Mouse (Mus musculus) forebrain, embryonic 16.5 days (tissue): ENCODE results near the gene Pkn2. TPM values are rescaled to one million over a fixed set of nuclear protein-coding genes. Genes with fewer than 3 reads are reported as not detected.
A peak's percentile ranks its signal among the peaks of the same experiment; 100 is the strongest.

Experiments used
- ATAC-seq: fragments of 200-750 bp; cut with Nextera tagmentation; 2 replicates; pipeline ENCODE4 v1.8.0; 2017; ENCODE audit warnings: mild to moderate bottlenecking, moderate library complexity
- H3K27ac ChIP-seq: fragments of 300-500 bp; sonication (generic); 2 replicates; pipeline ENCODE4 v1.5.1; 2014; ENCODE audit warnings: low read length, control low read depth
- H3K27me3 ChIP-seq: fragments of 300-500 bp; sonication (generic); replicated peaks from 2 replicates; pipeline ENCODE4 v1.6.1; 2014; ENCODE audit warnings: low read length; ENCODE audit not compliant: control insufficient read depth, insufficient read depth
- H3K36me3 ChIP-seq: fragments of 300-500 bp; sonication (generic); 2 replicates; pipeline ENCODE4 v1.6.1; 2014; ENCODE audit not compliant: control insufficient read depth, insufficient read depth
- H3K4me1 ChIP-seq: fragments of 300-500 bp; sonication (generic); replicated peaks from 2 replicates; pipeline ENCODE4 v1.6.1; 2014; ENCODE audit warnings: low read length; ENCODE audit not compliant: control insufficient read depth, insufficient read depth
- H3K4me2 ChIP-seq: fragments of 300-500 bp; sonication (generic); 2 replicates; pipeline ENCODE4 v1.6.1; 2014; ENCODE audit warnings: mild to moderate bottlenecking, low read length, control low read depth
- H3K4me3 ChIP-seq: fragments of 300-500 bp; sonication (generic); replicated peaks from 2 replicates; pipeline ENCODE4 v1.5.1; 2014; ENCODE audit warnings: mild to moderate bottlenecking, low read length, control low read depth
- H3K9ac ChIP-seq: fragments of 300-500 bp; sonication (generic); replicated peaks from 2 replicates; pipeline ENCODE4 v1.6.1; 2014; ENCODE audit warnings: low read depth, low read length, control low read depth
- H3K9me3 ChIP-seq: fragments of 300-500 bp; sonication (generic); 2 replicates; pipeline ENCODE4 v1.6.1; 2016; ENCODE audit warnings: low read length; ENCODE audit not compliant: control insufficient read depth
- WGBS: fragments of 180-500 bp; shearing (Covaris S2); extraction: QIAGEN DNeasy Blood & Tissue Kit; methylation state at CpG from one replicate; pipeline ENCODE4 v1.1.7; 2014; 5-methylcytosine and 5-hydroxymethylcytosine counted together
- polyA plus RNA-seq: library from polyadenylated mRNA; unstranded; fragments of >200 nt; fragmentation: Nextera tagmentation; extraction: Ambion mirVana; gene quantifications from 2 replicates; pipeline ENCODE4 v1.2.1, GENCODE M21; 2015

Gene Pkn2
- polyA plus RNA-seq, 1 experiment from 2014 or later = 25.0 TPM

DNA sequence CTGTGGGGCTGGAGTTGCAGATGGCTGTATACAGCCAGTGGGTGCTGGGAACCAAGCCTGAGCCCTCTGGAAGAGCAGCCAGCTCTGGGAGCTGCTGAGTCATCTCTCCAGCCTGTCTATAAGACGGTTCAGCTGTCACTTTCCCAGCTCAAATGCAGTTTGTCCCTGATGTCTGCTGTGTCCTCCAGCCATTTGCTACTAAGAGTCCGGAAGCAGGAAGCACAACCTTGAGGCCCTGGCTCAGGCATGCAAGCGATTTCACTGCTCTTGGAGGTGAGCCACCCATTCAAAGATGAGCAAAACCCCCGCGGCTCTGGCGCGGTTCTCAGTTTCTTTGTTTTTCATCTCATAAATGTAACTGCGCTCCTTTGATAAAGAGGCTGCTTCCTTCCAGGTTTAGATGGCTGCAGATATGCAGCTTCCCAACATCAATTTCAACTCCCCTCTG is 17.2 kb upstream of the Pkn2 start:
- H3K27me3 ChIP-seq = no peaks in the 10 kb centered on the region
- no peak for ATAC-seq
- no peak overlapping the region for H3K4me3 ChIP-seq
- no peak overlapping the region for H3K27ac ChIP-seq
- H3K9me3 ChIP-seq = no peaks in the 10 kb centered on the region
- no peaks in the 10 kb centered on the region for H3K4me1 ChIP-seq
- no peaks in the 10 kb centered on the region for H3K36me3 ChIP-seq
- no peak overlapping the region for H3K4me2 ChIP-seq
- H3K9ac ChIP-seq = no peak overlapping the region
- 83% methylated on average over 8 of the region's 8 CpGs for WGBS

DNA sequence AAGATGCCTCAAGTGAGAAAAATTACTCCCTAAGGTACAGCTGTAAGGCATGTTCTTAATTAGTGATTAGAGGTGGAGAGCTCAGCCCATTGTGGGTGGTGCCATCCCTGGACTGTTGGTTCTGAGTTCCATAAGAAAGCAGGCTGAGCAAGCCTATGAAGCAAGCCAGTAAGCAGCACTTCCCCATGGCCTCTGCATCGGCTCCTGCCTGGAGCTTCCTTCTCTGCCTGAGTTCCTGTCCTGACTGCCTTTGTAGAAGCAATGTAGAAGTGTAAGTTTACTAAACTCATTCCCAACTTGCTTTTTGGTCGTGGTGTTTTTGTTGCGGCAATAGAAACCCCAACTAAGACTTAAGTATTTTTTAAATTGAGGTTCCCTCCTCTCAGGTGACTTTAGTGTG is 8.6 kb upstream of the Pkn2 start:
- no peaks in the 10 kb centered on the region for H3K27me3 ChIP-seq
- 90% methylated on average over 3 of the region's 3 CpGs for WGBS
- no peak overlapping the region for H3K4me2 ChIP-seq
- H3K4me1 ChIP-seq = no peaks in the 10 kb centered on the region
- ATAC-seq = no peak
- no peaks in the 10 kb centered on the region for H3K9me3 ChIP-seq
- H3K27ac ChIP-seq = no peak overlapping the region
- H3K36me3 ChIP-seq = no peaks in the 10 kb centered on the region
- H3K4me3 ChIP-seq = no peak overlapping the region
- no peak overlapping the region for H3K9ac ChIP-seq

DNA sequence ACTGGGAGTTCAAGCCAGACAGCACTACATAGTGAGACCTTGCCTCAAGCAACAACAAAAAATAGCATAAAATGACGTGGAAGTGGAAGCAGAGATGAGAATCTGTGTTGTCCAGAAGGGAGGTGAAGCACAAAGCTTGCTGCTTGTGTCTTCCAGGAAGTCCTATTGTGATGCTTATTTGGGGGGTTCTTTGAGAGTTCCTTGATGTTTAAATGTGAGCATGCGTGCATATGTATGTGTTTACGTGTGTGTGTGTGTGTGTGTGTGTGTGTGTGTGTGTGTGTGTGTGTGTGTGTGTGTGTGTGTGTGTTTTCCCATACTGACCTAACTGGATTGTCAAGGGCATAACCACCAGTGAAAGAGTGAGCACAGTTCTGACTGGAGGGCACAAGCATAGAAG is 5.2 kb upstream of the Pkn2 start:
- 76% methylated on average over 3 of the region's 3 CpGs for WGBS
- H3K9me3 ChIP-seq = no peaks in the 10 kb centered on the region
- no peak overlapping the region for H3K4me2 ChIP-seq
- no peak for ATAC-seq
- H3K4me1 ChIP-seq = peaks cover 5% of the 10 kb centered on the region; the same call in 1 of the 2 replicates
- H3K4me3 ChIP-seq = no peak overlapping the region
- no peak overlapping the region for H3K9ac ChIP-seq
- no peaks in the 10 kb centered on the region for H3K36me3 ChIP-seq
- no peaks in the 10 kb centered on the region for H3K27me3 ChIP-seq
- no peak overlapping the region for H3K27ac ChIP-seq

DNA sequence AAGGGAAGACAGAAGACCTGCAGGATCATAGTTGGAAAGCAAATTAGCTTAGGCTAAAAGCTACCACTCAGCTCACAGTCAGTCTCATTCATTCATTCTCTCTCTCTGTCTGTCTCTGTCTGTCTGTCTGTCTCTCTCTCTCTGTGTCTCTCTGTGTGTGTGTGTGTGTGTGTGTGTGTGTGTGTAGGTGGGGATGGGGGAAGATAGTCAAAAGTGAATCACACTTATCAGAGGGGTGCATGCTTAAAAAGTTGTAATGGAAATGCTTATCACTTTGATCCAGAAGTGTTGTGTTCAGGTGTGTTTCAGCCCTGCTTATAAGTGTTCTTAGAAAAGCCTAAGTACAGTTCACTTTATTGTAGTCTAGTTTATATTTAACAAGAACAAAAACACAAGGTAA is 2.8 kb upstream of the Pkn2 start:
- no peaks in the 10 kb centered on the region for H3K36me3 ChIP-seq
- no peak overlapping the region for H3K4me2 ChIP-seq
- no peak overlapping the region for H3K9ac ChIP-seq
- H3K27ac ChIP-seq = no peak overlapping the region
- H3K9me3 ChIP-seq = no peaks in the 10 kb centered on the region
- H3K27me3 ChIP-seq = no peaks in the 10 kb centered on the region
- no peak for ATAC-seq
- peaks cover 5% of the 10 kb centered on the region; the same call in 1 of the 2 replicates for H3K4me1 ChIP-seq
- H3K4me3 ChIP-seq = no peak overlapping the region

DNA sequence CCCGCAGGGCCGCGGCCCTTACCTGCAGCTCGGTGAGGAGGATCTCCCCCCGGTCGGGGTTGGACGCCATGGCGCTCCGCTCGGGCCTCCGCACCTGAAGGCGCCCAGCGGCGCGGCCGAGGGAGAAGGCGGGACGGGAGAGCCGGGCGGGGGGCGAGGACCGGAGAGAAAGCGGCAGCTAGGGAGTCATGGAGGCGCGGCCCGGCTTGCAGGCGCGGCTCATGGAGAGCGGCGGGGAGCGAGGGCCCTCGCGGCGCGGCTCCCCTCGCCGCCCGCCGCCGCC is 274 bp downstream of the Pkn2 start:
- H3K4me2 ChIP-seq = peak overlapping the region; percentile 66
- H3K4me1 ChIP-seq = peaks cover 5% of the 10 kb centered on the region; the same call in 1 of the 2 replicates
- peak overlapping the region; percentile 72 for H3K4me3 ChIP-seq
- under 1% methylated on average over 33 of the region's 40 CpGs for WGBS
- no peaks in the 10 kb centered on the region for H3K9me3 ChIP-seq
- H3K36me3 ChIP-seq = no peaks in the 10 kb centered on the region
- no peak for ATAC-seq
- peak overlapping the region; percentile 83 for H3K9ac ChIP-seq
- H3K27ac ChIP-seq = peak overlapping the region; percentile 93
- no peaks in the 10 kb centered on the region for H3K27me3 ChIP-seq

DNA sequence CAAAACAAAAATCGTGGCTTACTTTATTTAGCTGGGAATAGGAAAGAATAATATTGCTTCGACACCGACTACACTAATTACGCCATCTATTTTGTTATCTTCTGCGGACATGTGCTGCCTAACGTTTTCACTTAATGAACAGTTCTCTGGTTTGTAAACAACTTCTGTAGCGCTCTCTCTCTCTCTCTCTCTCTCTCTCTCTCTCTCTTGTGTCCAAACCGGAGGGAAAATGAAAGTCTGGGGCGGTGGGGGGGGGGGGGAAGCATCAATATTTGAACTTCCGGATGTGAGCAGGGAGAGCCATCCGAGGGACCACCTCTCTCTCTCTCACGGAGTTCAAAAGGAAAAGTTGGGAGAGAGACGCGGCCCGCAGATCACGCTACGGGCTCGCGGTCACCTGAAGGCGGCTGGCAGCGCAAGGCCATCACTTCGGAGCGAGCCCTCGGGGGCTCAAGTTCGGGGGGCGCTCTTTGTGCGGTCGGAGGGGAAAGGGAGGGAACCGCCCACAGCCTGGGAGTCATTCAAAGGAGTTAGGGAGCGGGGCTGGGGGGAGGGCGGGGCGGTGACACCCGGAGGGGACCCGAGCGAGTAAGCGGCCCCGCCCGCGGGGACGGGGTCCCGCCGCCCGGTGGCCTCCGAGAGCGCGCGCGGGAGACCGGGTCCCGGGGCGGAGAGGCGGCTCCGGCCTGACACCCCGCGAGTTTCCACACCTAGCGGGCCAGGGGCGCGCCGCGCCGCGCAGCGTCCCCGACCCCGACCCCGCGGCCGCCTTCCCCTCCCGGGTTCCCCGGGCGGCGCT is 815 bp downstream of the Pkn2 start:
- Histone ChIP-seq H3K9me3 (no peaks in the 10 kb centered on the region), H3K9ac (peak overlapping the region; percentile 83), H3K27ac (peak overlapping the region; percentile 93), H3K27me3 (no peaks in the 10 kb centered on the region), H3K36me3 (no peaks in the 10 kb centered on the region), H3K4me2 (peak overlapping the region; percentile 66), H3K4me3 (peak overlapping the region; percentile 72), H3K4me1 (peaks cover 5% of the 10 kb centered on the region; the same call in 1 of the 2 replicates)
- WGBS = under 1% methylated on average over 46 of the region's 72 CpGs
- peak; percentile 7 for ATAC-seq

DNA sequence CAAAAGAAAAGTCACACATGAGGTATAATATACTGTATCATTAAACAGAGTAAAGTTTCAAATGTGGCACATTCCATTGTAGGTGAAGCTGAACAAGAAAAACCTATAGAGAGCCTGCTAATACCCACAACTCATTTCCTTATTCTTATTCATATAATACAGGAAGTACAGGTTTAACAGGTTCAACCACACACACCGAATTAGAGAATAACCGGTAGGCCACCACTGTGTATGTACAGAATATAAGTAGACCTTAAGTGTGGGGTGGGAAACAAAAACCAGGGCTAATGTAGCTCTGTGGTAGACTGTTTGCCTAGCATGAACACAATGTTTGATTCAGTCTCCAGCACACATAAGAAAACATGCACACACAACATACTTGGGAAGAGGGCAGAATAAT is 18.6 kb downstream of the Pkn2 start:
- Histone ChIP-seq H3K4me2 (no peak overlapping the region), H3K27me3 (no peaks in the 10 kb centered on the region), H3K27ac (no peak overlapping the region), H3K9ac (no peak overlapping the region), H3K4me1 (no peaks in the 10 kb centered on the region), H3K36me3 (no peaks in the 10 kb centered on the region), H3K4me3 (no peak overlapping the region), H3K9me3 (no peaks in the 10 kb centered on the region)
- 96% methylated on average over 2 of the region's 2 CpGs for WGBS
- ATAC-seq = no peak

DNA sequence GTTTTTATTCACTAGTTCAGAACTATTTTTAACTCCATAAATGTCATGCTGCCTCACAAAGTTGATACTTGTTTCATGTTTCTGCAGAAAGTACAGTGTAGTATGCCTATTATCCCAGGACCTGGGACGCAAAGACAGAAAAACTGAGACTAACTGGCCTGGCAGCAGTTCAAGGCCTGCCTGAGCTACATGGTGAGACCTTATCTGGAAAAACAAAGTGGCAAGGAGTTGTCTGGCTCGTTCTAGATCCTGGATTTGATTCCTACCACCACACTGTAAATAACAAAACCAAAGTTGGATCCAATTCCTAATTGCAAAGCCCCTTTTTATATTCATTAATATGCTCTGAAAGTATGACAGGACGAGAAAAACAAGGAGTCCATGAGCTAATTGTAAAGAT is 25.0 kb downstream of the Pkn2 start:
- Histone ChIP-seq H3K4me1 (no peaks in the 10 kb centered on the region), H3K4me3 (no peak overlapping the region), H3K9me3 (no peaks in the 10 kb centered on the region), H3K36me3 (no peaks in the 10 kb centered on the region), H3K9ac (no peak overlapping the region), H3K27me3 (no peaks in the 10 kb centered on the region), H3K27ac (no peak overlapping the region), H3K4me2 (no peak overlapping the region)
- WGBS = 55% methylated on average over 3 of the region's 3 CpGs
- no peak for ATAC-seq

DNA sequence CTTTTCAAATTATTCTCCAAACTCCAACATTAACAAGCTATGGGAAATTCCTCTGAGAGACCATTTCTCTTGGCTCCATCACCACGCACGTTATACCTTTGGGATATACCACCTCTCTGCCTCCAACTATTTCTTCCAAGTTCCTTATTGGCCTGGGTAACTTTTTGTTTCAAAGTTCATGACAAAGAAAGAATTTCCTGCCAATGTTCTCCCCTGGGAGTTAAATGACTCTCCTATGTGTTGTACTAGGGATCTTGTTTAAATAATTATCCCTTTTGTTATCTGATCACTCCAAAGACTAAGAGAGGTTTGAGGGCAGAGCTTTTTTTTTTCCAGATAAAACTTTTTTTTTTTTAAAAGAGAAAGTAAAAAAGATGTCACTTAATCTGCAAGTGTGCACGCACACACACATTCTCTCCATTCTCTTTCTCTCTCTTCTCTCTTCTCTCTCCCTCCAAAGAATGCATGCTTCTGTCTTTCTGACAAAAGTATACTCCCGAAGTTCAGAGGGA is 25.8 kb downstream of the Pkn2 start:
- WGBS = 70% methylated on average over 4 of the region's 4 CpGs

More for the DNA sequence above, 25.8 kb downstream of the Pkn2 start:
- ATAC-seq = no peak
- no peaks in the 10 kb centered on the region for H3K27me3 ChIP-seq
- H3K4me2 ChIP-seq = no peak overlapping the region
- H3K9me3 ChIP-seq = no peaks in the 10 kb centered on the region
- no peaks in the 10 kb centered on the region for H3K4me1 ChIP-seq
- no peak overlapping the region for H3K9ac ChIP-seq
- H3K4me3 ChIP-seq = no peak overlapping the region
- H3K36me3 ChIP-seq = no peaks in the 10 kb centered on the region
- H3K27ac ChIP-seq = no peak overlapping the region
